31 mouse cellular contexts compared by ENCODE assay signal in genomic region chr12:77135067-77135466, GRCm38 (mm10).
"Had no signal": no experiment of that assay in that cellular context is flagged by ENCODE, and none has a peak within 500 bp of the region (broad histone marks: within the 10 kb centered on the region; RNA-seq: fewer than 3 reads in every experiment).

No protein-coding gene starts in this region.

- H3K36me3 ChIP-seq: limb, embryonic 10.5 days; limb, embryonic 12.5 days; limb, embryonic 13.5 days; limb, embryonic 15.5 days; liver, embryonic 12.5 days; liver, embryonic 13.5 days; liver, embryonic 15.5 days; lung, embryonic 15.5 days; midbrain, embryonic 10.5 days; midbrain, embryonic 12.5 days; midbrain, embryonic 13.5 days; midbrain, embryonic 15.5 days had no signal

- H3K4me2 ChIP-seq: limb, embryonic 12.5 days; limb, embryonic 13.5 days; limb, embryonic 15.5 days; liver, embryonic 11.5 days; liver, embryonic 12.5 days; liver, embryonic 13.5 days; liver, embryonic 15.5 days; lung, embryonic 14.5 days; lung, embryonic 15.5 days; midbrain, embryonic 11.5 days; midbrain, embryonic 12.5 days; midbrain, embryonic 13.5 days; midbrain, embryonic 15.5 days had no signal

- ATAC-seq: liver, embryonic 12.5 days; liver, postnatal 0 days; lung, postnatal 0 days; midbrain, embryonic 13.5 days; midbrain, embryonic 15.5 days; midbrain, embryonic 16.5 days had no signal

- DNase-seq: left cerebral cortex, postnatal 4 days; liver; liver, embryonic 13.5 days; liver, postnatal 0 days; lung, adult 18-20 months; lung, adult 2 months; lung, embryonic 14.5 days; lung, postnatal 10 days; lung, postnatal 14 days; lung, postnatal 36 days; lung, postnatal 4 days; midbrain, embryonic 14.5 days had no signal

- H3K27me3 ChIP-seq: limb, embryonic 12.5 days; limb, embryonic 13.5 days; limb, embryonic 15.5 days; liver, embryonic 12.5 days; liver, embryonic 13.5 days; liver, embryonic 15.5 days; lung, embryonic 15.5 days; megakaryocyte, embryonic 14.5 days; midbrain, embryonic 12.5 days; midbrain, embryonic 13.5 days; midbrain, embryonic 15.5 days had no signal

- H3K4me1 ChIP-seq: midbrain, embryonic 12.5 days; midbrain, embryonic 13.5 days; midbrain, embryonic 15.5 days had no signal

- H3K9me3 ChIP-seq: limb, embryonic 10.5 days; limb, embryonic 12.5 days; limb, embryonic 13.5 days; limb, embryonic 15.5 days; liver, embryonic 12.5 days; liver, embryonic 13.5 days; liver, embryonic 15.5 days; lung, embryonic 15.5 days; megakaryocyte, embryonic 14.5 days; midbrain, embryonic 10.5 days; midbrain, embryonic 12.5 days; midbrain, embryonic 13.5 days; midbrain, embryonic 15.5 days had no signal

- H3K27ac ChIP-seq: limb, embryonic 10.5 days; limb, embryonic 12.5 days; limb, embryonic 13.5 days; limb, embryonic 15.5 days; liver, embryonic 12.5 days; liver, embryonic 13.5 days; liver, embryonic 14.5 days; liver, embryonic 15.5 days; lung, embryonic 15.5 days; macrophage; midbrain, embryonic 10.5 days; midbrain, embryonic 12.5 days; midbrain, embryonic 13.5 days; midbrain, embryonic 15.5 days had no signal

- H3K4me3 ChIP-seq: limb, embryonic 10.5 days; limb, embryonic 12.5 days; limb, embryonic 13.5 days; limb, embryonic 15.5 days; liver, embryonic 12.5 days; liver, embryonic 13.5 days; liver, embryonic 15.5 days; lung, embryonic 15.5 days; megakaryocyte, embryonic 14.5 days; midbrain, embryonic 10.5 days; midbrain, embryonic 12.5 days; midbrain, embryonic 13.5 days; midbrain, embryonic 15.5 days; myocyte had no signal

- H3K9ac ChIP-seq: limb, embryonic 12.5 days; limb, embryonic 13.5 days; limb, embryonic 15.5 days; liver, embryonic 12.5 days; liver, embryonic 13.5 days; liver, embryonic 14.5 days; liver, embryonic 15.5 days; liver, postnatal 0 days; lung, embryonic 14.5 days; lung, embryonic 15.5 days; midbrain, embryonic 12.5 days; midbrain, embryonic 13.5 days; midbrain, embryonic 15.5 days had no signal
